Comparison of ENCODE assay signal across 28 mouse cellular contexts in genomic region chr16:45061140-45061539, GRCm38 (mm10). TPM values are rescaled to one million over a fixed set of nuclear protein-coding genes. Genes with fewer than 3 reads are reported as not detected.
DNase-seq lines count a peak whose midpoint lies in the region; ATAC-seq and TF ChIP-seq lines count a peak whose summit lies in the region.
"Had no signal": no experiment of that assay in that cellular context is flagged by ENCODE, and none has a peak within 500 bp of the region (broad histone marks: within the 10 kb centered on the region; RNA-seq: fewer than 3 reads in every experiment).

No protein-coding gene starts in this region.

- no peaks in the 10 kb centered on the region for H3K9me3 ChIP-seq in stomach, embryonic 15.5 days
- no peaks in the 10 kb centered on the region for H3K9me3 ChIP-seq in stomach, postnatal 0 days (ENCODE audit: control insufficient read depth, low read length)
- H3K9me3 ChIP-seq: embryonic facial prominence, embryonic 10.5 days; embryonic facial prominence, embryonic 13.5 days; forebrain, embryonic 12.5 days; forebrain, embryonic 15.5 days; heart, embryonic 13.5 days; hindbrain, embryonic 12.5 days; hindbrain, embryonic 15.5 days had no signal

- intact Hi-C loops in heart, postnatal 25 days (cut with DNase I), result no loop called here
- intact Hi-C loops in heart, postnatal 36 days (cut with DNase I), result no loop called here

- no peaks in the 10 kb centered on the region for H3K36me3 ChIP-seq in stomach, embryonic 15.5 days
- H3K36me3 ChIP-seq in stomach, postnatal 0 days (ENCODE audit: control insufficient read depth, insufficient read depth, low read length), result no peaks in the 10 kb centered on the region
- H3K36me3 ChIP-seq: embryonic facial prominence, embryonic 10.5 days; embryonic facial prominence, embryonic 13.5 days; forebrain, embryonic 12.5 days; forebrain, embryonic 15.5 days; heart, embryonic 13.5 days; hindbrain, embryonic 12.5 days; hindbrain, embryonic 15.5 days had no signal

- ATAC-seq in stomach, embryonic 15.5 days (ENCODE audit: insufficient read depth, low FRiP score, low read depth), result 0 out of 2 replicates have a peak, but pooled peaks have one; percentile 35
- no peak for ATAC-seq in stomach, postnatal 0 days (ENCODE audit: low FRiP score, low TSS enrichment)
- ATAC-seq: CD4-positive, CD25-positive, alpha-beta regulatory T cell, adult 4 months; forebrain, embryonic 15.5 days; intestine, postnatal 0 days had no signal

- no peak for TF ChIP-seq EP300 in stomach, postnatal 0 days (optimal IDR thresholded peaks at IDR 0.05)

- WGBS in stomach, embryonic 15.5 days, result 57% methylated on average over 3 of the region's 3 CpGs
- WGBS in stomach, postnatal 0 days, result 38% methylated on average over 3 of the region's 3 CpGs

- no peak overlapping the region for H3K4me2 ChIP-seq in stomach, embryonic 15.5 days
- no peak overlapping the region for H3K4me2 ChIP-seq in stomach, postnatal 0 days (replicated peaks; ENCODE audit: low read depth)
- H3K4me2 ChIP-seq: embryonic facial prominence, embryonic 13.5 days; forebrain, embryonic 12.5 days; forebrain, embryonic 15.5 days; heart, embryonic 13.5 days; hindbrain, embryonic 12.5 days; hindbrain, embryonic 15.5 days had no signal

- H3K4me3 ChIP-seq in stomach, embryonic 15.5 days (replicated peaks), result no peak overlapping the region
- no peak overlapping the region for H3K4me3 ChIP-seq in stomach, postnatal 0 days (ENCODE audit: low read depth, low read length)
- H3K4me3 ChIP-seq: embryonic facial prominence, embryonic 10.5 days; embryonic facial prominence, embryonic 13.5 days; erythroblast, embryonic 14.5 days; forebrain, embryonic 12.5 days; forebrain, embryonic 15.5 days; heart, embryonic 13.5 days; hindbrain, embryonic 12.5 days; hindbrain, embryonic 15.5 days had no signal

- H3K9ac ChIP-seq in stomach, embryonic 15.5 days, result no peak overlapping the region
- H3K9ac ChIP-seq in stomach, postnatal 0 days (ENCODE audit: low read length), result no peak overlapping the region
- H3K9ac ChIP-seq: embryonic facial prominence, embryonic 13.5 days; forebrain, embryonic 12.5 days; forebrain, embryonic 15.5 days; heart, embryonic 13.5 days; hindbrain, embryonic 12.5 days; hindbrain, embryonic 15.5 days had no signal

- H3K27ac ChIP-seq in stomach, embryonic 15.5 days, result no peak overlapping the region
- H3K27ac ChIP-seq in stomach, postnatal 0 days (replicated peaks), result no peak overlapping the region
- H3K27ac ChIP-seq: embryonic facial prominence, embryonic 10.5 days; embryonic facial prominence, embryonic 13.5 days; forebrain, embryonic 12.5 days; forebrain, embryonic 15.5 days; heart, embryonic 13.5 days; hindbrain, embryonic 12.5 days; hindbrain, embryonic 15.5 days had no signal

- TF ChIP-seq CTCF in stomach, postnatal 0 days (IDR thresholded peaks at IDR 0.05; ENCODE audit: low read depth), result no peak

- peak; percentile 90 for DNase-seq in heart, adult 11 months
- no peak for DNase-seq in heart, postnatal 25 days (ENCODE audit: low spot score)
- peak; percentile 8 to 19 for DNase-seq in heart, postnatal 36 days
- no peak for DNase-seq in heart, adult 9 months (ENCODE audit: low spot score in 2 of 2)
- DNase-seq in stomach, postnatal 0 days (ENCODE audit: low spot score), result no peak
- no peak for DNase-seq in layer of hippocampus, adult 11-12 months (ENCODE audit: low spot score)
- DNase-seq: adrenal gland, adult 8-10 months; adrenal gland, postnatal 25 days; cerebellum, adult 11-12 months; cerebellum, adult 8-10 months; cerebellum, postnatal 10 days; cerebellum, postnatal 36 days; embryo, embryonic 11 days; gastrocnemius, postnatal 25 days; kidney, adult 2 months had no signal

- no peaks in the 10 kb centered on the region for H3K4me1 ChIP-seq in stomach, embryonic 15.5 days
- no peaks in the 10 kb centered on the region for H3K4me1 ChIP-seq in stomach, postnatal 0 days (replicated peaks; ENCODE audit: control insufficient read depth, insufficient read depth)
- H3K4me1 ChIP-seq: embryonic facial prominence, embryonic 10.5 days; embryonic facial prominence, embryonic 13.5 days; forebrain, embryonic 12.5 days; forebrain, embryonic 15.5 days; heart, embryonic 13.5 days; hindbrain, embryonic 12.5 days; hindbrain, embryonic 15.5 days had no signal

- no peaks in the 10 kb centered on the region for H3K27me3 ChIP-seq in stomach, embryonic 15.5 days (replicated peaks)
- H3K27me3 ChIP-seq in stomach, postnatal 0 days (ENCODE audit: control insufficient read depth, insufficient read depth, low read length), result no peaks in the 10 kb centered on the region
- H3K27me3 ChIP-seq: embryonic facial prominence, embryonic 13.5 days; forebrain, embryonic 12.5 days; forebrain, embryonic 15.5 days; heart, embryonic 13.5 days; hindbrain, embryonic 12.5 days; hindbrain, embryonic 15.5 days had no signal

RNA-seq across cellular contexts. Expression of gene Ccdc80, which starts 32.1 kb away (rescaled TPM):
- total RNA-seq in heart, postnatal 25 days (2021), result 10 to 100 TPM; 83.0 to 90.7 TPM
- total RNA-seq in heart, postnatal 36 days (2021), result 10 to 100 TPM; 85.3 to 92.6 TPM
- polyA plus RNA-seq in stomach, embryonic 15.5 days (2015; fragmentation: Nextera tagmentation; extraction: Ambion mirVana), result 93.9 and 98.3 TPM in 2 replicates
- polyA plus RNA-seq in stomach, postnatal 0 days (2015; fragmentation: Nextera tagmentation; extraction: Ambion mirVana), result 51.9 and 56.1 TPM in 2 replicates
- total RNA-seq: hematopoietic stem cell, adult 5-6 weeks; MEL had no signal

Comparison
In these comparisons a context has a peak if more than half of its experiments do, and no peak if none do; other contexts are left out.
1. DNase-seq: peak in heart, adult 11 months (single experiment) and heart, postnatal 36 days (2 of 2); none in heart, postnatal 25 days (single experiment), heart, adult 9 months (0 of 2), stomach, postnatal 0 days (single experiment) and layer of hippocampus, adult 11-12 months (single experiment).